Mouse (Mus musculus) embryonic fibroblast, embryonic 13.5 days (primary cell): ENCODE data around the gene L2hgdh. TPM values are rescaled to one million over a fixed set of nuclear protein-coding genes. Genes with fewer than 3 reads are reported as not detected.
"Not testable (repeated sequence)": the region's sequence is repeated elsewhere in the genome, so short reads cannot be mapped to it uniquely, and the experiment has no call there.

Source experiments
- H3K27ac ChIP-seq: 2 replicates; pipeline ENCODE4 v1.5.1; 2012; ENCODE audit warnings: low read length, control low read depth, inconsistent platforms; ENCODE audit not compliant: insufficient read depth
- H3K4me1 ChIP-seq: 2 replicates; pipeline ENCODE4 v1.6.1; 2011; ENCODE audit warnings: low read length; ENCODE audit not compliant: control insufficient read depth, insufficient read depth
- H3K4me3 ChIP-seq: 2 replicates; pipeline ENCODE4 v1.5.1; 2011; ENCODE audit warnings: mild to moderate bottlenecking, control low read depth, low read length; ENCODE audit not compliant: insufficient read depth
- CTCF ChIP-seq: IDR thresholded peaks from 2 replicates; pipeline ENCODE4 v1.5.1; 2011; ENCODE audit warnings: mild to moderate bottlenecking, control low read depth, low read length, moderate library complexity, borderline replicate concordance; ENCODE audit not compliant: insufficient read depth
- POLR2A ChIP-seq: IDR thresholded peaks from 2 replicates; pipeline ENCODE4 v1.6.1; 2011; ENCODE audit warnings: low read depth, mild to moderate bottlenecking, control low read depth, low read length, moderate library complexity
- polyA plus RNA-seq: library from polyadenylated mRNA; stranded (reverse); fragments of >200 nt; gene quantifications from 2 replicates; pipeline ENCODE4 v1.2.4, GENCODE M21; 2011; ENCODE audit warnings: low read depth; ENCODE audit not compliant: missing spikeins, insufficient read length

L2hgdh gene
- polyA plus RNA-seq, 1 experiment, result 12.7 TPM

DNA sequence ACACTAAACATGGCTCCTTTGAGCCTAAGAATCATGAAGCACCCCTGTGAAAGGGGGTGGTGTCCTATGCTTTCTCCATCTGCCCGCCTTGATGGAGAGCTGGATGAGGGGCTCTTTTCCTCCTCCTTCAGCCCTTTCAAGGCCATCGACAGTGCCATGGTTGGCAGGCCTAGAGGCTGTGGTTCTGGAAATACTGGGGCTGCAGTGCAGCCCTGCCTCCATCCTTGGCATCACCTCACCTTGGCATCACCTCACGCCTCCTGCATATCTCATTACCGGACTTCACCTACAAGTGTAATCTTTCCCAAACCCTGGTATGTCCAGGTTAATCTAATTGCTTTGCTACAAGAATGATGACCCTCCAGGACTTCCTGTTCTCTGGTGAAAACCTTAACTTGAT lies 48.5 kb downstream of the L2hgdh start:
- no peak for TF ChIP-seq POLR2A
- no peak for TF ChIP-seq CTCF
- peaks cover 5% of the 10 kb centered on the region for H3K4me1 ChIP-seq
- H3K4me3 ChIP-seq, result no peak overlapping the region
- H3K27ac ChIP-seq, result no peak overlapping the region

DNA sequence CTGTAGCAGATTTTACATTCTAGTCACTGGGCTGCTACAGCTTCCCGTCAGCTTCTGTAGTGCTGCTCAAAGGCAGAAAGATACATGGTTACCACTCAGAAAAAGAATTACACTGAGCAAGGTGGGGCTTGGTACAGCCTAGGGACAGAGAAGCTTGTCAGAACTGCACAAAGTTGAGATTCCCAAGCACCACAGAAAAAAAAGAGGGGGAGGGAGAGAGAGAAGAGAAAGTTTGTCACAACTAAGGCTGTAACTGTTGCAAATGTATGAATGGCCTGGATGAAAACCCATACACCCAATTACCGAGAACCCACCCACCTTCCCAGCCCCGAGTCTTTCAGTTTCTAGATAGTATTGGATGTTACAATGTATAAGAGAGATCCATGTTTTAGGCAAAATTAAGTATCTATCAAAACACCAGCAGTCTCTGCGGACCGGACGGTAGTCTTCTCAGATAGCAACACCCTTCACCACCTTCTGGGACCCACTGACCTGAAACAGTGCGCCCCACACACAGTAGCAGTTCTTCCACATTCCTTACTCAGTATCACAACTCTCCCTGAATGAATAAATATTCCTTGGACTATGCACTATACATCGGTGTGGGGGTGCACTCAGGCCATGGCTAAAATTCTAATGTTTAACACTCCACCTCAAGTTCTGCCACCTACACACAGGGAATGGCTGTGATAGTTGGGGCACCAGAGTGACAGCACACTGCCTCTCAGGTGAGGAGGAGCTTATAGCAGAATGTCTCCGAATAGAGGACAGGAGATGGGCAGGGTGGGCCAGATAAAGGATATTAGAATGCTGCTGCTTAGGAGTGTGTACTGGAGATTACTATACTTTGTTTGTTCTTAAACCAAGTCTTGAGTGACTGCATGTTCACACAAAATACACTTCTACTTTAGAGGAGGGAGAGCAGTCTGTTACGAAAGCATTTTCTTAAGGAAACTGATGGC lies 49.8 kb downstream of the L2hgdh start:
- TF ChIP-seq CTCF (no peak), POLR2A (no peak)
- H3K4me1 ChIP-seq, result peaks cover 3% of the 10 kb centered on the region

GRCm38 (mm10) chr12:69674176-69674575 lies 50.5 kb downstream of the L2hgdh start:
- no peak for TF ChIP-seq POLR2A
- no peak for TF ChIP-seq CTCF
- no peak overlapping the region for H3K4me3 ChIP-seq
- no peak overlapping the region for H3K27ac ChIP-seq
- H3K4me1 ChIP-seq, result peaks cover 3% of the 10 kb centered on the region; the same call in 1 of the 2 replicates

More for the DNA sequence above, 49.8 kb downstream of the L2hgdh start:
- H3K27ac ChIP-seq, result no peak overlapping the region
- no peak overlapping the region for H3K4me3 ChIP-seq

GRCm38 (mm10) chr12:69666721-69667120 lies 58.0 kb downstream of the L2hgdh start:
- no peaks in the 10 kb centered on the region for H3K4me1 ChIP-seq
- no peak overlapping the region for H3K4me3 ChIP-seq
- TF ChIP-seq CTCF (no peak), POLR2A (no peak)
- no peak overlapping the region for H3K27ac ChIP-seq

DNA sequence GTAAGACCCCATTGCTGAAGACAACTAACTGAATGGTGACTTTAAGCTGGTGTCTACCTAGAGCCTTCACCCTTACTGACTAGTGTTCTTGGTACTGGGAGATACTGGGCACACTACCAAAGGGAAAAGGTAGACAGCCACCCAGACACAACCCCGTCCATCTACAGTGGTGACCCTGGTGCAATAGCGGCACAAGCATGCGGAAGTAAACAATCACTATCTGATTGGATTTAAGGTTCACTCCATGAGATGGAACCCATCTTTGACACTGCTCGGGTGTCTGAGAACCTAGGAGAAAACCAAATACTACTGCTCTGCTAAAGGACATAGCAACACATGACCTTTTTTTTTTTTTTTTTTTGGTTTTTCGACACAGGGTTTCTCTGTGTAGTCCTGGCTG lies 63.0 kb downstream of the L2hgdh start:
- no peak overlapping the region for H3K4me3 ChIP-seq
- H3K27ac ChIP-seq, result no peak overlapping the region
- no peaks in the 10 kb centered on the region for H3K4me1 ChIP-seq
- TF ChIP-seq CTCF (no peak), POLR2A (no peak)

DNA sequence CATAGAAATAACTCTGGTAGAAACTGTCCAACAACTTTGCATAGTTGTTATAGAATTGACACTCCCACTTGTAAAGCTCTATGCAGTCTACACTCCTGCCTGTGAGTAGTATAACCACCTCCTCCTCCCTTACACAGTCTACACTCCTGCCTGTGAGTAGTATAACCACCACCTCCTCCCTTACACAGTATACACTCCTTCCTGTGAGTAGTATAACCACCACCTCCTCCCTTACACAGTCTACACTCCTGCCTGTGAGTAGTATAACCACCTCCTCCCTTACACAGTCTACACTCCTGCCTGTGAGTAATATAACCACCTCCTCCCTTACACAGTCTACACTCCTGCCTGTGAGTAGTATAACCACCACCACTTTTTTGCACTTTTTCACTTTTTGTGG lies 70.7 kb downstream of the L2hgdh start:
- not testable (repeated sequence) for H3K27ac ChIP-seq, H3K4me3 ChIP-seq, H3K4me1 ChIP-seq

- H3K4me3 ChIP-seq, result no peak overlapping the region
- no peaks in the 10 kb centered on the region for H3K4me1 ChIP-seq
Measured at GRCm38 (mm10) chr12:69649511-69649910, 75.2 kb downstream of the L2hgdh start.

DNA sequence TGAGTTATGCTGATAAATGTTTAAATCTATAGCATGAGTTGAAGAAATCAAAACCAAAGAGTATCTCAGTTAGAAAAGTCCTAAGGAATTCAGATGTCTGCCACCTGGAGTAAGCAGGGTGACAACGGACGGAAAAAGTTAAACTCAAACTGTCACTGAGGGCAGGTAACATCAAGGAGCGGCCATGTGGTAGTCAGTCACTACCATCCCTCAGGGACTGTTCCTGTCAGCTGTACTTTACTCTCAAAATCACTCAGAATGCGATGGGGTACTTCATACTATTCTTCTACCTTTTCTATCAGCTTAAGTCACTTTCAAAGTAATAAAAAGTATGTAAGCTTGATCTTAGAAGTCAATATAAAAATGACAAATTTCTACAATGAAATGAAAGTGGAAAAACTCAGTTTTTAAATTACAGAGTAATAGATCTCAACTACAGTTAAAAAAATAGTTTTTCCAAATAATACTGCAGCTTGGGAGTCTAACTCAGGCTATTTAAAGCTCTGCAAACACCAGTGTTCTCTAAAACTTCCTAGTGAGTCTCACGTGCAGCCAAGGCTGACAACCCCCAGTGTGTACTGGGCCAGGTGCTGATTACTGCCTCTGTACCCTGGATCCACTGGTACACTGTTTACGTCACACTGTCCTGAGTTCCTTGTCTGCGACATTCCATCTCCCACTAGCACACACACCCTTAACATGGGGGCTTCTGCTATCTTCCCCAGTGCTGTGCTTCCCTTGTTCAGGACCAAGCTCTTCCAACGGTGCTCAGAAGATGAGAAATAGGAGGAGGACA lies 78.7 kb downstream of the L2hgdh start:
- TF ChIP-seq CTCF, result no peak
- TF ChIP-seq POLR2A, result no peak
- Histone ChIP-seq H3K4me1 (no peaks in the 10 kb centered on the region), H3K27ac (no peak overlapping the region), H3K4me3 (no peak overlapping the region)

More at GRCm38 (mm10) chr12:69649511-69649910, 75.2 kb downstream of the L2hgdh start:
- TF ChIP-seq POLR2A (no peak), CTCF (no peak)
- H3K27ac ChIP-seq, result no peak overlapping the region

DNA sequence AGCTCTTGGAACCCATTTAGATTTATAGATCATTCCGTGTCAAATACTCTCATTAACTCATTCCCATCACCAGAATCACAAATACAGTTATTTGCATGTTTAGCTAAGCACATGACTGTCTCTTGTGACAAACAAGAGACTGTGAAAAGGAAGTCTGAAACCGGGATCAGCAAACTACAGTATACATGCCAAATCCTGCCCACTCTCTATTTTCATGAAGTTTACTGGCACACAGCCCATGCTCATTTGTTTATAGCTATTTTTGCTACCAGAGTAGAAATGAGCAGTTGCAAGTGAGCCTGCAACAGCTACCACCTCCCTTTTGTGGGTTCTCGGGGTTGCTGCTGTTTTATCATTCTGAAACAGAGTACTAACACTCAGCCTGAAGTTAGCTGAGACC lies 79.8 kb downstream of the L2hgdh start:
- TF ChIP-seq CTCF, result no peak
- no peak for TF ChIP-seq POLR2A
- H3K4me3 ChIP-seq, result no peak overlapping the region
- H3K4me1 ChIP-seq, result no peaks in the 10 kb centered on the region
- H3K27ac ChIP-seq, result no peak overlapping the region

DNA sequence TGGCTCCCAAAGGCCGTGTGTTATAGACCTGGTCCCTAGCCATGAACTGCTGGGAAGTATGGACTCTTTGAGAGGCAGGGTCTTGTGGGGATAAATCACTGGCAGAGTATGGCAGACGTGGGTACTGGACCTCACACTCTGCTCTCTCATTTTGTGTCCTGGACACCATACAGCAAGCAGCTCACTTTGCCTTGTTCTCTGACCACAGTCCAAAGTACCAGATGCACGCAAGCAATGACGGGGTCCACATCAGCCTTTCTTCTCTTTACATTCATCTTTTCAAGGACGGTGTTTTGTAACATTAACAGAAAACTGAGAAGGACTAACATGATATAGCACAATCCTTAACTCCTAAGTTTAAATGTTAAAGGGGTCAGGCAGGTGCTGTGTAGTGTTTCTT lies 81.8 kb downstream of the L2hgdh start:
- no peaks in the 10 kb centered on the region for H3K4me1 ChIP-seq
- H3K27ac ChIP-seq, result no peak overlapping the region
- TF ChIP-seq CTCF (no peak), POLR2A (no peak)
- no peak overlapping the region for H3K4me3 ChIP-seq

Other genes with a start within 250 kb of the L2hgdh start
- 14.5 and 14.7 TPM in 2 replicates for gene Vcpkmt, start 141.8 kb downstream of the L2hgdh start, polyA plus RNA-seq
- gene Sos2, start 43.0 kb downstream of the L2hgdh start, polyA plus RNA-seq, result 18.9 and 19.4 TPM in 2 replicates
- gene Atp5s, start 77 bp upstream of the L2hgdh start, polyA plus RNA-seq, result 14.8 and 17.0 TPM in 2 replicates
- gene Cdkl1, start 66.4 kb upstream of the L2hgdh start, polyA plus RNA-seq, result 2.1 and 4.8 TPM in 2 replicates
- 10.4 and 11.5 TPM in 2 replicates for gene Atl1, start 167.7 kb upstream of the L2hgdh start, polyA plus RNA-seq
- gene Map4k5, start 168.3 kb upstream of the L2hgdh start, polyA plus RNA-seq, result 74.9 and 92.9 TPM in 2 replicates